8 mouse cellular contexts compared by ENCODE assay signal in genomic region chr15:97992027-97992711, GRCm38 (mm10). TPM values are rescaled to one million over a fixed set of nuclear protein-coding genes. Genes with fewer than 3 reads are reported as not detected.
DNase-seq lines count a peak whose midpoint lies in the region; ATAC-seq lines count a peak whose summit lies in the region.

No protein-coding gene starts in this region.

- peak overlapping the region; percentile 45; the same call in 1 of the 2 replicates for H3K27ac ChIP-seq in intestine, embryonic 15.5 days
- peak overlapping the region; percentile 92 for H3K27ac ChIP-seq in neural tube, embryonic 13.5 days (replicated peaks)

- H3K9me3 ChIP-seq in intestine, embryonic 15.5 days, result no peaks in the 10 kb centered on the region
- no peaks in the 10 kb centered on the region for H3K9me3 ChIP-seq in neural tube, embryonic 13.5 days

- peak; percentile 53 for ATAC-seq in intestine, embryonic 15.5 days
- ATAC-seq in neural tube, embryonic 13.5 days (ENCODE audit: low read depth), result peak; percentile 19; the same call in 1 of the 2 replicates

- H3K36me3 ChIP-seq in intestine, embryonic 15.5 days, result no peaks in the 10 kb centered on the region
- H3K36me3 ChIP-seq in neural tube, embryonic 13.5 days, result peaks cover 15% of the 10 kb centered on the region

- H3K4me2 ChIP-seq in intestine, embryonic 15.5 days (replicated peaks), result peak overlapping the region; percentile 65
- H3K4me2 ChIP-seq in neural tube, embryonic 13.5 days, result peak overlapping the region; percentile 58

- WGBS in intestine, embryonic 15.5 days, result 63% methylated on average over 13 of the region's 13 CpGs
- WGBS in neural tube, embryonic 13.5 days, result 39% methylated on average over 13 of the region's 13 CpGs

- no peaks in the 10 kb centered on the region; the same call in 1 of the 2 replicates for H3K27me3 ChIP-seq in intestine, embryonic 15.5 days (replicated peaks)
- no peaks in the 10 kb centered on the region for H3K27me3 ChIP-seq in neural tube, embryonic 13.5 days

- peaks cover 20% of the 10 kb centered on the region for H3K4me1 ChIP-seq in intestine, embryonic 15.5 days (replicated peaks)
- H3K4me1 ChIP-seq in neural tube, embryonic 13.5 days (replicated peaks), result peaks cover 74% of the 10 kb centered on the region

- H3K9ac ChIP-seq in intestine, embryonic 15.5 days, result 0 out of 2 replicates have a peak overlapping the region, but pooled peaks have one; percentile 27
- H3K9ac ChIP-seq in neural tube, embryonic 13.5 days, result peak overlapping the region; percentile 66

- peak; percentile 38 to 64 for DNase-seq in kidney, postnatal 4 days
- DNase-seq in kidney, adult 11 months, result no peak
- peak; percentile 59 for DNase-seq in embryo, embryonic 11 days
- DNase-seq in cerebellum, adult 8-10 months, result no peak
- DNase-seq in layer of hippocampus, postnatal 25 days (ENCODE audit: extremely low spot score in 1 of 2, low spot score in 1 of 2), result no peak
- DNase-seq in thymus, postnatal 25 days, result no peak

- H3K4me3 ChIP-seq in intestine, embryonic 15.5 days (replicated peaks), result no peak overlapping the region
- no peak overlapping the region for H3K4me3 ChIP-seq in neural tube, embryonic 13.5 days

RNA-seq across cellular contexts. Expression of gene Col2a1, which starts 12.3 kb away (rescaled TPM):
- polyA plus RNA-seq in intestine, embryonic 15.5 days (2015; fragmentation: Nextera tagmentation; extraction: Ambion mirVana), result 2.0 and 2.7 TPM in 2 replicates
- polyA plus RNA-seq in neural tube, embryonic 13.5 days (2015; fragmentation: Nextera tagmentation; extraction: Ambion mirVana), result 67.1 and 89.2 TPM in 2 replicates
- 1 to 10 TPM in 1 of 2 experiments, under 1 TPM in 1; 0.42 to 1.0 TPM for total RNA-seq in layer of hippocampus, postnatal 25 days (2021)

RNA-seq across cellular contexts. Expression of gene Tmem106c, which starts 28.2 kb away (rescaled TPM):
- 39.3 and 44.4 TPM in 2 replicates for polyA plus RNA-seq in intestine, embryonic 15.5 days (2015; fragmentation: Nextera tagmentation; extraction: Ambion mirVana)
- 45.0 and 49.3 TPM in 2 replicates for polyA plus RNA-seq in neural tube, embryonic 13.5 days (2015; fragmentation: Nextera tagmentation; extraction: Ambion mirVana)
- total RNA-seq in layer of hippocampus, postnatal 25 days (2021), result 10 to 100 TPM; 26.8 to 27.2 TPM

Comparison
In these comparisons a context has a peak if more than half of its experiments do, and no peak if none do; other contexts are left out.
1. DNase-seq: peak in kidney, postnatal 4 days (2 of 2) and embryo, embryonic 11 days (single experiment); none in kidney, adult 11 months (single experiment), cerebellum, adult 8-10 months (single experiment), layer of hippocampus, postnatal 25 days (0 of 2) and thymus, postnatal 25 days (single experiment).
2. RNA of gene Col2a1, which starts 12.3 kb away (polyA plus RNA-seq): 67.1 to 89.2 TPM in neural tube, embryonic 13.5 days; 2.0 to 2.7 TPM in intestine, embryonic 15.5 days; every median in the first group is over 10 times any median in the second.